ENCODE assay signal across 8 mouse cellular contexts in the genomic region with DNA sequence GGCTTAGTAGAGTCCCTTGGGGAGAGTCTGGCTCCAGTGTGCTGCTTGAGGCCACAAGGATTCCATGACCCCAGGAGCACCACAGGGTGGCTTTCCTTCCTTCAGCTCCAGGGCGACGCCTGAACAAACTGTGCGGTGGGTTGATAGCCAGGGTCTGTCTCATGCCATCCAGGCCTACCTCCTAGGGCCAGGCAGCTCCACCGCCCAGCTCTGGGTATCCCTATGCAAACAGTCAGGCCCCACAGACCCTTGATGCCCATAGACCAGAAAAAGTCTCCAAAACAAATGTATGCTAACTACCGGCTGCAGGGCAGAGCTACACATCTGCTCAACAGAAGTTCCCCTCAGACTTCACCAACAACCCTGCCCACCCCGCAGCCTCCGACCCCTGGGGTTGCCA. TPM values are rescaled to one million over a fixed set of nuclear protein-coding genes. Genes with fewer than 3 reads are reported as not detected.
DNase-seq lines count a peak whose midpoint lies in the region; ATAC-seq and TF ChIP-seq lines count a peak whose summit lies in the region.

No protein-coding gene starts in this region.

- H3K4me3 ChIP-seq in kidney, adult 2 months (ENCODE audit: insufficient read depth, low read depth, low read length) = 0 out of 2 replicates have a peak overlapping the region, but pooled peaks have one; percentile 59
- H3K4me3 ChIP-seq in embryonic facial prominence, embryonic 10.5 days = peak overlapping the region; percentile 79
- H3K4me3 ChIP-seq in hindbrain, embryonic 14.5 days (replicated peaks; ENCODE audit: low read length) = peak overlapping the region; percentile 59; the same call in 1 of the 2 replicates

- no peak overlapping the region for H3K27ac ChIP-seq in kidney, adult 2 months (ENCODE audit: insufficient read depth, low read depth, low read length)
- peak overlapping the region; percentile 91 for H3K27ac ChIP-seq in embryonic facial prominence, embryonic 10.5 days (replicated peaks)
- H3K27ac ChIP-seq in hindbrain, embryonic 14.5 days = 0 out of 2 replicates have a peak overlapping the region, but pooled peaks have one; percentile 26

- no peak overlapping the region for H3K9ac ChIP-seq in hindbrain, embryonic 14.5 days

- no peaks in the 10 kb centered on the region for H3K27me3 ChIP-seq in kidney, adult 2 months (replicated peaks; ENCODE audit: control insufficient read depth, insufficient read depth, low read length)
- H3K27me3 ChIP-seq in embryonic facial prominence, embryonic 10.5 days (replicated peaks; ENCODE audit: low read depth, poor library complexity, severe bottlenecking) = peaks cover 79% of the 10 kb centered on the region
- H3K27me3 ChIP-seq in hindbrain, embryonic 14.5 days (ENCODE audit: control insufficient read depth, insufficient read depth, low read length) = peaks cover 42% of the 10 kb centered on the region

- 82% methylated on average over 7 of the region's 7 CpGs for WGBS in kidney, adult 2 months
- 23% methylated on average over 7 of the region's 7 CpGs for WGBS in embryonic facial prominence, embryonic 10.5 days
- WGBS in hindbrain, embryonic 14.5 days = 25% methylated on average over 7 of the region's 7 CpGs

- no peaks in the 10 kb centered on the region for H3K36me3 ChIP-seq in kidney, adult 2 months (ENCODE audit: control insufficient read depth, insufficient read depth, low read length)
- peaks cover 16% of the 10 kb centered on the region for H3K36me3 ChIP-seq in embryonic facial prominence, embryonic 10.5 days (replicated peaks)
- H3K36me3 ChIP-seq in hindbrain, embryonic 14.5 days (replicated peaks; ENCODE audit: control insufficient read depth, insufficient read depth) = no peaks in the 10 kb centered on the region

- H3K4me2 ChIP-seq in hindbrain, embryonic 14.5 days (replicated peaks) = peak overlapping the region; percentile 94

- no peak for TF ChIP-seq CTCF in kidney, adult 2 months (conservative IDR thresholded peaks at IDR 0.05; ENCODE audit: insufficient read depth, insufficient read length, low read depth, low read length)

- no peak for ATAC-seq in hindbrain, embryonic 14.5 days (ENCODE audit: low FRiP score)

- 0 out of 2 replicates have a peak, but pooled peaks cover 3% of the 10 kb centered on the region for H3K4me1 ChIP-seq in kidney, adult 2 months (ENCODE audit: control insufficient read depth, insufficient read depth, low read length)
- peaks cover 57% of the 10 kb centered on the region for H3K4me1 ChIP-seq in embryonic facial prominence, embryonic 10.5 days
- peaks cover 9% of the 10 kb centered on the region; the same call in 1 of the 2 replicates for H3K4me1 ChIP-seq in hindbrain, embryonic 14.5 days (replicated peaks; ENCODE audit: control insufficient read depth, insufficient read depth, low read length)

- no peak for TF ChIP-seq POLR2A in kidney, adult 2 months (IDR thresholded peaks at IDR 0.05; ENCODE audit: low read depth, low read length)

- H3K9me3 ChIP-seq in embryonic facial prominence, embryonic 10.5 days = peaks cover 11% of the 10 kb centered on the region; the same call in 1 of the 2 replicates
- no peaks in the 10 kb centered on the region for H3K9me3 ChIP-seq in hindbrain, embryonic 14.5 days (ENCODE audit: control insufficient read depth, low read length)

- DNase-seq in kidney, adult 2 months = no peak
- no peak for DNase-seq in kidney, postnatal 4 days
- peak; percentile 57 for DNase-seq in embryonic facial prominence, embryonic 10.5 days (ENCODE audit: low spot score)
- DNase-seq in hindbrain, embryonic 14.5 days (ENCODE audit: low spot score) = no peak
- DNase-seq in neural tube, embryonic 10.5 days (ENCODE audit: extremely low spot score, low spot score) = peak; percentile 43
- no peak for DNase-seq in adrenal gland, postnatal 4 days (ENCODE audit: low spot score in 2 of 2)
- DNase-seq in adrenal gland, postnatal 36 days = no peak
- DNase-seq in gastrocnemius, adult 18-20 months (ENCODE audit: low spot score) = no peak

RNA-seq across cellular contexts. Expression of a gene that starts 1.7 kb away (rescaled TPM):
- polyA plus RNA-seq in kidney, adult 2 months (2012; rRNA removed) = 35.7 and 42.9 TPM in 2 replicates
- polyA plus RNA-seq in embryonic facial prominence, embryonic 10.5 days (2016; fragmentation: Nextera tagmentation; extraction: Ambion mirVana) = 51.7 and 80.8 TPM in 2 replicates
- polyA plus RNA-seq in hindbrain, embryonic 14.5 days (2014; fragmentation: Nextera tagmentation; extraction: Ambion mirVana) = 47.8 and 47.9 TPM in 2 replicates
- 10 to 100 TPM; 47.4 to 49.2 TPM for total RNA-seq in adrenal gland, postnatal 4 days (2021)
- 10 to 100 TPM; 43.2 to 45.0 TPM for total RNA-seq in adrenal gland, postnatal 36 days (2021)
- 10 to 100 TPM; 18.5 to 29.9 TPM for total RNA-seq in gastrocnemius, adult 18-20 months (2021)

RNA-seq across cellular contexts. Expression of a gene that starts 15.7 kb away (rescaled TPM):
- polyA plus RNA-seq in kidney, adult 2 months (2012; rRNA removed) = not detected in 2 replicates
- 0.23 and 0.26 TPM in 2 replicates for polyA plus RNA-seq in embryonic facial prominence, embryonic 10.5 days (2016; fragmentation: Nextera tagmentation; extraction: Ambion mirVana)
- 0.58 and 0.65 TPM in 2 replicates for polyA plus RNA-seq in hindbrain, embryonic 14.5 days (2014; fragmentation: Nextera tagmentation; extraction: Ambion mirVana)
- total RNA-seq in adrenal gland, postnatal 4 days (2021) = under 1 TPM; 0.76 to 0.84 TPM
- under 1 TPM; 0.16 to 0.23 TPM for total RNA-seq in adrenal gland, postnatal 36 days (2021)
- not detected for total RNA-seq in gastrocnemius, adult 18-20 months (2021)

RNA-seq across cellular contexts. Expression of a gene that starts 39.8 kb away (rescaled TPM):
- 100 and 157 TPM in 2 replicates for polyA plus RNA-seq in kidney, adult 2 months (2012; rRNA removed)
- 431 and 444 TPM in 2 replicates for polyA plus RNA-seq in embryonic facial prominence, embryonic 10.5 days (2016; fragmentation: Nextera tagmentation; extraction: Ambion mirVana)
- polyA plus RNA-seq in hindbrain, embryonic 14.5 days (2014; fragmentation: Nextera tagmentation; extraction: Ambion mirVana) = 391 and 450 TPM in 2 replicates
- total RNA-seq in adrenal gland, postnatal 4 days (2021) = 100 to 1,000 TPM; 352 to 357 TPM
- 100 to 1,000 TPM; 407 to 417 TPM for total RNA-seq in adrenal gland, postnatal 36 days (2021)
- total RNA-seq in gastrocnemius, adult 18-20 months (2021) = 100 to 1,000 TPM; 310 to 342 TPM

Comparison
In these comparisons a context has a peak if more than half of its experiments do, and no peak if none do; other contexts are left out.
1. DNase-seq: peak in embryonic facial prominence, embryonic 10.5 days (single experiment) and neural tube, embryonic 10.5 days (single experiment); none in kidney, adult 2 months (single experiment), kidney, postnatal 4 days (0 of 2), hindbrain, embryonic 14.5 days (single experiment), adrenal gland, postnatal 4 days (0 of 2), adrenal gland, postnatal 36 days (0 of 2) and gastrocnemius, adult 18-20 months (single experiment).
2. Peak in every context shown above with its lines, with median percentiles within 50 percentile points of each other: H3K4me3 ChIP-seq.